Mouse (Mus musculus): ENCODE data around the gene Pcsk2.

DNA sequence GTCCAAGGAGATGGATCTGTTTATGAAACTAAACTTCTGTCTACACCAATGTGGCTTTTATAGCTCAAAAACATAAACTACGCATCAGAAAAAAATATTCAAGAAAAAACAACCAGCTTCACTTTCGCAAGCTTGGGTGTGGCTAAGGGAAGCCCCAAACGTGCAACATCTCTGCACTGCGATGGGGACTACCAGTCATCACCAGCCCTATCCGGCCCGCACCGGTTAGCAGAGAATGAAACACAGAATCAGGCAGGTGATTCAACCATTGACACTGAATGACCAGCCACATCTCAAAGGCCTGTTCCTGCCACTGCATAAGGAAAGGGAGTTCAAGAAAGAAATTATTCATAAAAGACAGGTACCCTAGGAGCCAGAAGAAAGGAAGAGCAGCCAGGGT is 289.9 kb downstream of the Pcsk2 start:
- TF ChIP-seq CTCF (IDR thresholded peaks at IDR 0.05; ENCODE audit: insufficient read depth, low read length) (no peak), POLR2A (IDR thresholded peaks at IDR 0.05; ENCODE audit: borderline replicate concordance, extremely low read depth, low read depth, low read length) (no peak)

Data from lung, adult 2 months (tissue).